Mouse (Mus musculus) ES-E14 (cell line): Measurements from ENCODE around the gene Ush1c.

Source experiments
- HCFC1 ChIP-seq: IDR thresholded peaks from 2 replicates; pipeline ENCODE4 v1.6.1; 2012; ENCODE audit warnings: low read length, inconsistent platforms, borderline replicate concordance; ENCODE audit not compliant: insufficient read depth
- MAFK ChIP-seq: IDR thresholded peaks from 2 replicates; pipeline ENCODE4 v1.6.1; 2014; ENCODE audit warnings: mild to moderate bottlenecking, low read depth, low read length, inconsistent platforms; ENCODE audit not compliant: insufficient read depth
- ZC3H11A ChIP-seq: IDR thresholded peaks from 2 replicates; pipeline ENCODE4 v1.6.1; 2012; ENCODE audit warnings: low read depth, mild to moderate bottlenecking, inconsistent platforms, low read length, borderline replicate concordance
- ZNF384 ChIP-seq: IDR thresholded peaks from 2 replicates; pipeline ENCODE4 v1.6.1; 2012; ENCODE audit warnings: low read depth, low read length, inconsistent platforms

- TF ChIP-seq ZNF384, result no peak
- no peak for TF ChIP-seq MAFK
- TF ChIP-seq HCFC1, result no peak
- TF ChIP-seq ZC3H11A, result no peak
Measured at GRCm38 (mm10) chr7:46237192-46237591, 1.1 kb downstream of the Ush1c start.
